Mouse (Mus musculus) 3134 (cell line): Measurements from ENCODE around the gene Tbc1d22a.

ENCODE experiments used
- DNase-seq: peaks from one replicate; pipeline ENCODE4 v3.0.0-alpha.2; 2011; ENCODE audit warnings: low spot score; ENCODE audit not compliant: insufficient read length; ENCODE audit errors: extremely low read depth

Tbc1d22a gene

GRCm38 (mm10) chr15:86276538-86277264 is 62.4 kb downstream of the Tbc1d22a start:
- DNase-seq = no peak

- no peak for DNase-seq
Observed at GRCm38 (mm10) chr15:86277428-86277827, 63.2 kb downstream of the Tbc1d22a start.

- DNase-seq = no peak
Observed at GRCm38 (mm10) chr15:86279059-86279974, 65.1 kb downstream of the Tbc1d22a start.

GRCm38 (mm10) chr15:86280137-86280536 is 65.9 kb downstream of the Tbc1d22a start:
- no peak for DNase-seq

- no peak for DNase-seq
Observed at GRCm38 (mm10) chr15:86283238-86283637, 69.0 kb downstream of the Tbc1d22a start.

GRCm38 (mm10) chr15:86285296-86285695 is 71.0 kb downstream of the Tbc1d22a start:
- DNase-seq = no peak

GRCm38 (mm10) chr15:86290074-86290473 is 75.8 kb downstream of the Tbc1d22a start:
- DNase-seq = no peak

- no peak for DNase-seq
Observed at GRCm38 (mm10) chr15:86292288-86292687, 78.0 kb downstream of the Tbc1d22a start.

- no peak for DNase-seq
Observed at GRCm38 (mm10) chr15:86294426-86294825, 80.2 kb downstream of the Tbc1d22a start.

- no peak for DNase-seq
Observed at GRCm38 (mm10) chr15:86295722-86296288, 81.5 kb downstream of the Tbc1d22a start.

GRCm38 (mm10) chr15:86297281-86297680 is 83.0 kb downstream of the Tbc1d22a start:
- no peak for DNase-seq

GRCm38 (mm10) chr15:86303876-86304275 is 89.6 kb downstream of the Tbc1d22a start:
- no peak for DNase-seq

GRCm38 (mm10) chr15:86304861-86305260 is 90.6 kb downstream of the Tbc1d22a start:
- no peak for DNase-seq

- no peak for DNase-seq
Observed at GRCm38 (mm10) chr15:86305290-86305689, 91.0 kb downstream of the Tbc1d22a start.

GRCm38 (mm10) chr15:86309213-86309829 is 95.1 kb downstream of the Tbc1d22a start:
- DNase-seq = no peak

GRCm38 (mm10) chr15:86320803-86321510 is 106.7 kb downstream of the Tbc1d22a start:
- DNase-seq = no peak

GRCm38 (mm10) chr15:86326341-86326740 is 112.1 kb downstream of the Tbc1d22a start:
- DNase-seq = peak; percentile 57

GRCm38 (mm10) chr15:86329911-86330310 is 115.7 kb downstream of the Tbc1d22a start:
- no peak for DNase-seq

- DNase-seq = no peak
Observed at GRCm38 (mm10) chr15:86330454-86330853, 116.2 kb downstream of the Tbc1d22a start.

GRCm38 (mm10) chr15:86331501-86332245 is 117.4 kb downstream of the Tbc1d22a start:
- DNase-seq = no peak
